In genomic region chr6:137131349-137131748, GRCm38 (mm10) we compare ENCODE assay signal across 23 mouse cellular contexts. TPM values are rescaled to one million over a fixed set of nuclear protein-coding genes. Genes with fewer than 3 reads are reported as not detected.
DNase-seq lines count a peak whose midpoint lies in the region; ATAC-seq and TF ChIP-seq lines count a peak whose summit lies in the region.
"Had no signal": no experiment of that assay in that cellular context is flagged by ENCODE, and none has a peak within 500 bp of the region (broad histone marks: within the 10 kb centered on the region; RNA-seq: fewer than 3 reads in every experiment).

No protein-coding gene starts in this region.

- 16% methylated on average over 6 of the region's 6 CpGs for WGBS in kidney, embryonic 15.5 days
- 33% methylated on average over 6 of the region's 6 CpGs for WGBS in lung, embryonic 15.5 days
- WGBS in intestine, embryonic 16.5 days = 32% methylated on average over 6 of the region's 6 CpGs
- 59% methylated on average over 6 of the region's 6 CpGs for WGBS in olfactory bulb, adult 2 months

- no peaks in the 10 kb centered on the region for H3K9me3 ChIP-seq in kidney, embryonic 15.5 days (replicated peaks)
- no peaks in the 10 kb centered on the region for H3K9me3 ChIP-seq in lung, embryonic 15.5 days
- H3K9me3 ChIP-seq in intestine, embryonic 16.5 days (ENCODE audit: control insufficient read depth, low read length) = no peaks in the 10 kb centered on the region
- H3K9me3 ChIP-seq: embryonic facial prominence, embryonic 15.5 days; forebrain, embryonic 10.5 days; forebrain, embryonic 15.5 days; heart, embryonic 12.5 days; hindbrain, embryonic 10.5 days had no signal

- TF ChIP-seq CTCF in olfactory bulb, adult 2 months (IDR thresholded peaks at IDR 0.05; ENCODE audit: insufficient read depth, low read depth, low read length) = no peak
- TF ChIP-seq CTCF in layer of hippocampus, adult 2 months (conservative IDR thresholded peaks at IDR 0.05) = no peak

- no peak overlapping the region for H3K9ac ChIP-seq in kidney, embryonic 15.5 days
- H3K9ac ChIP-seq in lung, embryonic 15.5 days = no peak overlapping the region
- no peak overlapping the region for H3K9ac ChIP-seq in intestine, embryonic 16.5 days (ENCODE audit: low read depth, low read length)
- H3K9ac ChIP-seq: embryonic facial prominence, embryonic 15.5 days; forebrain, embryonic 15.5 days; heart, embryonic 12.5 days; hindbrain, embryonic 14.5 days had no signal

- ATAC-seq in kidney, embryonic 15.5 days (replicated peaks; ENCODE audit: low FRiP score) = peak; percentile 33; the same call in 1 of the 2 replicates
- ATAC-seq in lung, embryonic 15.5 days (ENCODE audit: borderline replicate concordance, extremely low read depth, low FRiP score, low TSS enrichment) = no peak
- peak; percentile 91 for ATAC-seq in intestine, embryonic 16.5 days
- ATAC-seq: activated CD4-positive, CD25-positive, alpha-beta regulatory T cell, adult 4 months; forebrain, embryonic 15.5 days; Patski had no signal

- no peak for TF ChIP-seq POLR2A in olfactory bulb, adult 2 months (IDR thresholded peaks at IDR 0.05; ENCODE audit: insufficient read depth, low read depth, low read length)

- no peak overlapping the region for H3K4me3 ChIP-seq in kidney, embryonic 15.5 days (replicated peaks)
- H3K4me3 ChIP-seq in lung, embryonic 15.5 days = no peak overlapping the region
- H3K4me3 ChIP-seq in intestine, embryonic 16.5 days (ENCODE audit: low read length) = no peak overlapping the region
- H3K4me3 ChIP-seq in olfactory bulb, adult 2 months (ENCODE audit: insufficient read depth, low read depth, low read length) = no peak overlapping the region
- H3K4me3 ChIP-seq in layer of hippocampus, adult 2 months = no peak overlapping the region
- H3K4me3 ChIP-seq: embryonic facial prominence, embryonic 15.5 days; erythroblast, embryonic 14.5 days; forebrain, embryonic 10.5 days; forebrain, embryonic 15.5 days; heart, embryonic 12.5 days; hindbrain, embryonic 10.5 days had no signal

- peaks cover 43% of the 10 kb centered on the region for H3K4me1 ChIP-seq in kidney, embryonic 15.5 days
- H3K4me1 ChIP-seq in lung, embryonic 15.5 days = peaks cover 27% of the 10 kb centered on the region
- H3K4me1 ChIP-seq in intestine, embryonic 16.5 days (ENCODE audit: control insufficient read depth, insufficient read depth, low read length) = peaks cover 26% of the 10 kb centered on the region
- H3K4me1 ChIP-seq in olfactory bulb, adult 2 months (ENCODE audit: control insufficient read depth, insufficient read depth, low read length) = peaks cover 12% of the 10 kb centered on the region

- DNase-seq in kidney, postnatal 14 days = no peak
- DNase-seq in lung, postnatal 4 days = no peak
- DNase-seq in layer of hippocampus, adult 2 months (ENCODE audit: low spot score in 2 of 2) = no peak
- DNase-seq: adrenal gland, postnatal 14 days; cerebellum, adult 11-12 months; cerebellum, adult 9-11 months; cerebellum, postnatal 36 days; gastrocnemius, postnatal 36 days; heart, adult 18-20 months had no signal

- H3K36me3 ChIP-seq in kidney, embryonic 15.5 days = no peaks in the 10 kb centered on the region
- no peaks in the 10 kb centered on the region for H3K36me3 ChIP-seq in lung, embryonic 15.5 days
- no peaks in the 10 kb centered on the region for H3K36me3 ChIP-seq in intestine, embryonic 16.5 days (ENCODE audit: control insufficient read depth, insufficient read depth, low read length)
- H3K36me3 ChIP-seq: embryonic facial prominence, embryonic 15.5 days; forebrain, embryonic 10.5 days; forebrain, embryonic 15.5 days; heart, embryonic 12.5 days; hindbrain, embryonic 10.5 days had no signal

- H3K27ac ChIP-seq in kidney, embryonic 15.5 days = peak overlapping the region; percentile 41; the same call in 1 of the 2 replicates
- H3K27ac ChIP-seq in lung, embryonic 15.5 days = peak overlapping the region; percentile 35; the same call in 1 of the 2 replicates
- H3K27ac ChIP-seq in intestine, embryonic 16.5 days (ENCODE audit: low read length) = peak overlapping the region; percentile 21; the same call in 1 of the 2 replicates
- 0 out of 2 replicates have a peak overlapping the region, but pooled peaks have one; percentile 2 for H3K27ac ChIP-seq in olfactory bulb, adult 2 months (ENCODE audit: insufficient read depth, low read depth, low read length)
- no peak overlapping the region for H3K27ac ChIP-seq in layer of hippocampus, adult 2 months
- H3K27ac ChIP-seq: embryonic facial prominence, embryonic 15.5 days; forebrain, embryonic 10.5 days; forebrain, embryonic 15.5 days; hindbrain, embryonic 10.5 days; hindbrain, embryonic 14.5 days had no signal

- no peaks in the 10 kb centered on the region for H3K27me3 ChIP-seq in kidney, embryonic 15.5 days
- no peaks in the 10 kb centered on the region for H3K27me3 ChIP-seq in lung, embryonic 15.5 days
- H3K27me3 ChIP-seq in intestine, embryonic 16.5 days (replicated peaks; ENCODE audit: control insufficient read depth, insufficient read depth, low read length) = no peaks in the 10 kb centered on the region
- H3K27me3 ChIP-seq: CH12.LX; embryonic facial prominence, embryonic 15.5 days; forebrain, embryonic 15.5 days; heart, embryonic 12.5 days; Patski had no signal

- no peak overlapping the region for H3K4me2 ChIP-seq in kidney, embryonic 15.5 days
- no peak overlapping the region for H3K4me2 ChIP-seq in lung, embryonic 15.5 days
- no peak overlapping the region for H3K4me2 ChIP-seq in intestine, embryonic 16.5 days (ENCODE audit: low read depth, low read length)
- H3K4me2 ChIP-seq: embryonic facial prominence, embryonic 15.5 days; forebrain, embryonic 15.5 days; heart, embryonic 12.5 days; hindbrain, embryonic 14.5 days had no signal

RNA-seq across cellular contexts. Expression of gene Rerg, which starts 38.9 kb away (rescaled TPM):
- polyA plus RNA-seq in kidney, embryonic 15.5 days (2015; fragmentation: Nextera tagmentation; extraction: Ambion mirVana) = 13.9 and 15.5 TPM in 2 replicates
- 20.2 and 21.1 TPM in 2 replicates for polyA plus RNA-seq in lung, embryonic 15.5 days (2015; fragmentation: Nextera tagmentation; extraction: Ambion mirVana)
- 18.2 TPM in 2 replicates for polyA plus RNA-seq in intestine, embryonic 16.5 days (2015; fragmentation: Nextera tagmentation; extraction: Ambion mirVana)
- not detected in 2 replicates for polyA plus RNA-seq in olfactory bulb, adult 2 months (2012; ENCODE audit: insufficient read depth, insufficient read length, low replicate concordance, missing spikeins)
- 10 to 100 TPM; 36.9 to 41.8 TPM for total RNA-seq in layer of hippocampus, adult 2 months (2021)
- total RNA-seq: CH12.LX had no signal
- polyA plus RNA-seq: activated CD4-positive, CD25-positive, alpha-beta regulatory T cell, adult 4 months; erythroblast, embryonic 14.5 days had no signal

Comparison
In these comparisons a context has a peak if more than half of its experiments do, and no peak if none do; other contexts are left out.
1. RNA of gene Rerg, which starts 38.9 kb away (polyA plus RNA-seq): 20.2 to 21.1 TPM in lung, embryonic 15.5 days, 18.2 TPM in intestine, embryonic 16.5 days and 13.9 to 15.5 TPM in kidney, embryonic 15.5 days; not detected in olfactory bulb, adult 2 months; every median in the first group is over 10 times any median in the second.